Mouse (Mus musculus): ENCODE data around the gene Fpr-rs6.

Fpr-rs6 gene

GRCm38 (mm10) chr17:20182997-20183396 lies at the start of gene Fpr-rs6:
Gene Fpr-rs6, minus strand, starts transcription at chr17:20183097.
- DNase-seq (ENCODE audit: low read depth, low spot score), result no peak

All from skeletal muscle tissue, adult 2 months (tissue).